Mouse (Mus musculus): ENCODE measurements around the gene Pip4k2a.

GRCm38 (mm10) chr2:18874626-18875025 is 123.3 kb downstream of the Pip4k2a start:
- TF ChIP-seq CTCF (IDR thresholded peaks at IDR 0.05; ENCODE audit: low read depth): no peak
- no peak for TF ChIP-seq EP300 (IDR thresholded peaks at IDR 0.05; ENCODE audit: low read depth)

Measured in liver, embryonic 14.5 days (tissue).